Mouse (Mus musculus) liver, embryonic 16.5 days (tissue): ENCODE results near the gene Otud5. TPM values are rescaled to one million over a fixed set of nuclear protein-coding genes. Genes with fewer than 3 reads are reported as not detected.

Experiments used
- ATAC-seq: fragments of 200-750 bp; cut with Nextera tagmentation; 2 replicates; pipeline ENCODE4 v1.8.0; 2017; ENCODE audit warnings: low read depth, mild to moderate bottlenecking, moderate number of reproducible peaks, moderate library complexity
- H3K27ac ChIP-seq: fragments of 300-500 bp; sonication (generic); 2 replicates; pipeline ENCODE4 v1.5.1; 2014; ENCODE audit warnings: mild to moderate bottlenecking, low read length
- H3K27me3 ChIP-seq: fragments of 300-500 bp; sonication (generic); 2 replicates; pipeline ENCODE4 v1.6.1; 2014; ENCODE audit warnings: low read depth, low read length, mixed read lengths; ENCODE audit not compliant: control insufficient read depth, insufficient read depth
- H3K36me3 ChIP-seq: fragments of 300-500 bp; sonication (generic); 2 replicates; pipeline ENCODE4 v1.6.1; 2014; ENCODE audit warnings: mild to moderate bottlenecking; ENCODE audit not compliant: control insufficient read depth, insufficient read depth
- H3K4me1 ChIP-seq: fragments of 300-500 bp; sonication (generic); 2 replicates; pipeline ENCODE4 v1.6.1; 2014; ENCODE audit warnings: low read depth, low read length, mixed read lengths; ENCODE audit not compliant: control insufficient read depth
- H3K4me2 ChIP-seq: fragments of 300-500 bp; sonication (generic); 2 replicates; pipeline ENCODE4 v1.6.1; 2014; ENCODE audit warnings: low read depth, low read length, mixed read lengths
- H3K4me3 ChIP-seq: fragments of 300-500 bp; sonication (generic); 2 replicates; pipeline ENCODE4 v1.5.1; 2014; ENCODE audit warnings: low read depth, mild to moderate bottlenecking, low read length
- H3K9ac ChIP-seq: fragments of 300-500 bp; sonication (generic); 2 replicates; pipeline ENCODE4 v1.6.1; 2014; ENCODE audit warnings: low read depth, low read length
- H3K9me3 ChIP-seq: fragments of 300-500 bp; sonication (generic); replicated peaks from 2 replicates; pipeline ENCODE4 v1.6.1; 2016; ENCODE audit warnings: low read length; ENCODE audit not compliant: control insufficient read depth
- WGBS: fragments of 180-500 bp; shearing (Covaris S2); extraction: QIAGEN DNeasy Blood & Tissue Kit; methylation state at CpG from one replicate; pipeline ENCODE4 v1.1.7; 2014; ENCODE audit not compliant: insufficient replicate concordance; 5-methylcytosine and 5-hydroxymethylcytosine counted together
- polyA plus RNA-seq: library from polyadenylated mRNA; unstranded; fragments of >200 nt; fragmentation: Nextera tagmentation; extraction: Ambion mirVana; gene quantifications from 2 replicates; pipeline ENCODE4 v1.2.1, GENCODE M21; 2015

Gene Otud5
- polyA plus RNA-seq, 1 experiment from 2014 or later: 42.5 TPM

DNA sequence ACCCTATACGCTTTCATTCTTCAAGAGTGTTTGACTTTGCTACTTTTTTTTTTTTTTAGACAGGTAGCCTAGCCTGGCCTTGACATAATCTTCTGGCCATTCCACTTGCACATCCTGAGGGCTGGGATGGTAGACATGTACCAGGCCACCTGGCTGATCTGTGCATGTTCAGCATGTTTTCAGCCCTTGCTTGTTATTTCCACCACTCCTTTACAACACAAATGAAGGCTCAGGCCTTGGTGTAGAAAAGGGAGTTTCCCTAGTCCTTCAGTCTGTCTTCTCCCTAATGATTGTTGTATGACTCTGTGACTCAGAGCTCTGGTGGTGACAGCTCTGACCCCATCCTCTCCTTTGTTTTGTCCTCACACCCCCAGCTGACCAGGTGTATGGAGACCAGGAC, 26.0 kb downstream of the Otud5 start:
- Histone ChIP-seq H3K4me3 (no peak overlapping the region), H3K4me2 (no peak overlapping the region), H3K36me3 (peaks cover 13% of the 10 kb centered on the region), H3K27me3 (no peaks in the 10 kb centered on the region), H3K9ac (no peak overlapping the region), H3K9me3 (no peaks in the 10 kb centered on the region), H3K27ac (no peak overlapping the region), H3K4me1 (no peaks in the 10 kb centered on the region; the same call in 1 of the 2 replicates)
- no peak for ATAC-seq
- WGBS: 81% methylated on average over 1 of the region's 1 CpGs

DNA sequence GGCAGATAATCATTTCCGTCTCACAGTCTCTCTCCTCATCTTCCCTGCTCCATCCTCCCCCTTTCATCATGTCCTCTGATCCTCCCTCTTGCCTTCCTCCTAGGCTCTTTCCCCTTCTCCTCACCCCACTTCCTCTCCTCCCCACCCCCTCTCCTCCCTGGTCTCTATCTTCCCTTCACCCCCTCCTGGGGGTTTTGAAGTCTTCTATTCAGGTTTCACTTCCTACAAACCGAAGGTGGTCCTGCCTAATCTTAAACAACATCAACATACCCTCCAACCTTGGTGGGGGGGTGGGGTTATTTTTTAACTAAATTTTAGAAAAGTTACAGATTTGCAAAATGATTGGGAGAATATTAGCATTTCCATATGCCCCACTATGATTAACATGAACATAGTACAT, 27.3 kb downstream of the Otud5 start:
- no peaks in the 10 kb centered on the region for H3K9me3 ChIP-seq
- peaks cover 22% of the 10 kb centered on the region for H3K36me3 ChIP-seq
- no peak for ATAC-seq
- 44% methylated on average over 2 of the region's 2 CpGs for WGBS
- H3K27ac ChIP-seq: no peak overlapping the region
- H3K4me1 ChIP-seq: no peaks in the 10 kb centered on the region; the same call in 1 of the 2 replicates
- no peaks in the 10 kb centered on the region for H3K27me3 ChIP-seq
- no peak overlapping the region for H3K4me3 ChIP-seq
- no peak overlapping the region for H3K4me2 ChIP-seq
- H3K9ac ChIP-seq: no peak overlapping the region

DNA sequence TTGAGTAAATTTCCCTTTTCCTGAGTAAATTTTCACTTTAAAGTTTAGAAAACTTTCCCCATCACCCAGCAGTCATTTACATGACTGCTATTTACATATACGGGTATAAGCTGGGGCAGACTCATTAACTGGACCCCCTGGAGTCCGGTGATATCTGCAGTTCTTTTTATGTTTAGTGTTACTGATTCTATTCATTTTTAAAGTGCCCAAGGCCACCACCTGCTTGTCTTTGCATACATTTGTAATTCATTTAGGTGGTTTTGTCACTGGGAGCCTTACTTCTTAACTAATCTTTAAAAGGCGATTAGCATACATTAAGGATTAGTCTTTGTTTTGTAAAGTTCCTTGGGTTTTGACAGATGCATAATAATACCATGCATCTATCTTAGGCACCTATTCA, 28.7 kb downstream of the Otud5 start:
- Histone ChIP-seq H3K36me3 (peaks cover 34% of the 10 kb centered on the region), H3K27me3 (no peaks in the 10 kb centered on the region), H3K9me3 (no peaks in the 10 kb centered on the region), H3K4me3 (no peak overlapping the region), H3K4me2 (no peak overlapping the region), H3K9ac (no peak overlapping the region), H3K4me1 (no peaks in the 10 kb centered on the region; the same call in 1 of the 2 replicates), H3K27ac (no peak overlapping the region)
- no peak for ATAC-seq
- WGBS: 68% methylated on average over 3 of the region's 3 CpGs

DNA sequence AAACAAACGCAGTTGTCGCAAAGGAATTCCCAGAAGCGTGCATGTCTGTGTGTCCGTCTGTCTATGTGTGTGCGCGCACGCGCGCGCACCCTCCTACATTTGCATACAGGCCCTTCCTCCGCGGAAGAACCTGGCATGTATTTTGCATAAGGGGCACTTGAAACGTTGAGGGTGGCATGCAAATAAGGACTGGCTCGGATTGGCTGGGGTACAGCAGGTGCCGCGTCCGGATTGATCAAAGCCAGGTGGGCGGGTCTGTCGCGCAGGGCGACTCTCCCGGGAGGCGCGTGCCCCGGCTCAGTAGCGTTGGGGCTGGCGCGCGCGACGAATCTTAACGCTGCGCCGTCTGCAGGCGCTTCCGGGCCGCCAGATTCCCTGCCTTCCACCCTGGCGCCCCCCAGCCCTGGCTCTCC, 36.8 kb downstream of the Otud5 start, which contains the start of gene Pim2:
Gene Pim2 (plus strand): TSS at position 256 of the 413 bp plus-strand sequence.
- H3K36me3 ChIP-seq: peaks cover 24% of the 10 kb centered on the region
- peak within 1 kb of the TSS; percentile 46; the same call in 1 of the 2 replicates for H3K9ac ChIP-seq
- H3K27ac ChIP-seq: no peak within 1 kb of the TSS
- no peaks in the 10 kb centered on the region for H3K9me3 ChIP-seq
- H3K4me2 ChIP-seq: peak within 1 kb of the TSS; percentile 89
- H3K27me3 ChIP-seq: peaks cover 2% of the 10 kb centered on the region; the same call in 1 of the 2 replicates
- peaks cover 15% of the 10 kb centered on the region for H3K4me1 ChIP-seq
- peak within 1 kb of the TSS; percentile 57 for H3K4me3 ChIP-seq
- ATAC-seq: peak; percentile 97
- 9% methylated on average over 38 of the region's 38 CpGs for WGBS

DNA sequence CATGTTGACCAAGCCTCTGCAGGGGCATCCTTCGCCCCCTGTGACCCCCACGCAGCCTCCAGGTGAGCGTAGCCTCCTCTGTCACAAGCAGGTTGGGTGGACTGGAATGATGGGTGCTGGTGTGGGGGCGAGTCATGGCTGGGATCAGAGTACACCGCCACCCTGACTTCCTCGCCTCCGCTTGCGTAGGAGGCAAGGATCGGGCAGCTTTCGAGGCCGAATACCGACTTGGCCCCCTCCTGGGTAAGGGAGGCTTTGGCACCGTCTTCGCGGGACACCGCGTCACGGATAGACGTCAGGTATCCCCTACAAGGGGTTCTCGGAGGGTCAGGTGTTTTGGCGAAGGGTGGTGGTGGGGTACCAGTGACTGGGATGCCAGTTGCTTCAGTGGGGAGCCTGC, 37.3 kb downstream of the Otud5 start:
- no peaks in the 10 kb centered on the region for H3K9me3 ChIP-seq

DNA sequence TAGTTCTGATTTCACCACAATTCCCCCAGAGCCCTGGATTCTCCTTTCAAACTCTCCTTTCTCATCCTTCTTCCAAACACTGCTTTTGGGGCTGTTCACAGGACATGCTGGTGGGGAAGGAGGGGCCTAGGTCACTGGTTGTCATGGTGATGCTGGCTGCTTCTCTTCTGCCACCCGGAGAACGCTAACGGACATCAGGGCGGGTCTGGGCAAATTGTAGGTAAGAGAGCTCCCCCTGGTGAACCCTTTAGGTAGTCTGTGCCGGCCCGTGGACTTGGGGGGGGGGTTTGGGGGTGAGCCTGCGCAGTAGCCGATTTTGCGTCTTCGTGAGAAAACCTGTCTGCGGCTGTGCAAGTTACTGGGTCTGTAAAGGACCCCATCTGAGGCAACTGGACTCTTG, 38.7 kb downstream of the Otud5 start:
- Histone ChIP-seq H3K27ac (no peak overlapping the region), H3K9ac (no peak overlapping the region), H3K9me3 (no peaks in the 10 kb centered on the region), H3K36me3 (peaks cover 6% of the 10 kb centered on the region), H3K4me3 (no peak overlapping the region), H3K27me3 (peaks cover 2% of the 10 kb centered on the region; the same call in 1 of the 2 replicates), H3K4me2 (0 out of 2 replicates have a peak overlapping the region, but pooled peaks have one; percentile 24), H3K4me1 (peaks cover 15% of the 10 kb centered on the region)
- no peak for ATAC-seq
- 10% methylated on average over 11 of the region's 11 CpGs for WGBS

More for the DNA sequence above, 37.3 kb downstream of the Otud5 start:
- 18% methylated on average over 21 of the region's 21 CpGs for WGBS
- no peak for ATAC-seq
- Histone ChIP-seq H3K9ac (peak overlapping the region; percentile 46; the same call in 1 of the 2 replicates), H3K27me3 (peaks cover 2% of the 10 kb centered on the region; the same call in 1 of the 2 replicates), H3K4me2 (peak overlapping the region; percentile 89), H3K4me3 (peak overlapping the region; percentile 57), H3K4me1 (peaks cover 15% of the 10 kb centered on the region), H3K27ac (no peak overlapping the region), H3K36me3 (peaks cover 19% of the 10 kb centered on the region)

DNA sequence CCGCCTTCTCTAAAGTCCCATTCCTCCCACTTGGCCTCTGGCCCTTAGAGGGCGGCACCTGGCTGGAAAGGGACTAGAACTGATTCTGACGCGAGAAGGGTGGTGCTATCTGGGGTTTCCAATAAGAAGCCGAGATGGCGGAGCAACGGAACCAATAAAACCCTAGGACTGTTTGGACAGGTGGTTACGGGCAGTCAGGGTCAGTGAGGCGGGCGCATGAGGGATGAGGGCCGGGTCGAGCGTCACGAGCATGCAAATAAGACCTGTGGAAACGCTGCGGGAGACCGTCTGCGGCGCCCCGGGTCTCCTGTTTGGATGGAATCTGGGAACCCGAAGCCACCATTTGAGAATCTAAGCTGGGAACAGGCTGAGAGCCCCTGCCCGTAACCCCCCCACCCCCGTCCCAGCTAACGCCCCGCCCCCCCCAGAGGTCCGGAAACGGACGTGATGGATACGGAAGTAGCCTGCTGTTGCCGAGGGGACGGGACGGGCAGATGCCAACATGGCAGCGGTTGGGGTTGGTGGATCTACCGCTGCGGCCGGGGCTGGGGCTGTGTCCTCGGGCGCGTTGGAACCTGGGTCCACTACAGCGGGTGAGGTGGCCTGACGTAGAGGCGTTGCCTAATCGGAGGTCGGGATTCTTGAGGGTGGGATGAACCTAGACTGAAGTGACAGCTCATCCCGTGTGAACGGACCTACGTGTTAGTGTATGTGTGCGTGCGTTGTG, 42.8 kb downstream of the Otud5 start, which contains the start of gene Slc35a2:
Gene Slc35a2 (plus strand): TSS at position 188 of the 727 bp plus-strand sequence.
- Histone ChIP-seq H3K4me3 (peak within 1 kb of the TSS; percentile 75), H3K4me1 (peaks cover 6% of the 10 kb centered on the region), H3K27ac (peak within 1 kb of the TSS; percentile 71), H3K9ac (peak within 1 kb of the TSS; percentile 61), H3K36me3 (no peaks in the 10 kb centered on the region), H3K27me3 (no peaks in the 10 kb centered on the region), H3K9me3 (no peaks in the 10 kb centered on the region), H3K4me2 (peak within 1 kb of the TSS; percentile 52)
- ATAC-seq: peak; percentile 93
- WGBS: 12% methylated on average over 49 of the region's 49 CpGs

DNA sequence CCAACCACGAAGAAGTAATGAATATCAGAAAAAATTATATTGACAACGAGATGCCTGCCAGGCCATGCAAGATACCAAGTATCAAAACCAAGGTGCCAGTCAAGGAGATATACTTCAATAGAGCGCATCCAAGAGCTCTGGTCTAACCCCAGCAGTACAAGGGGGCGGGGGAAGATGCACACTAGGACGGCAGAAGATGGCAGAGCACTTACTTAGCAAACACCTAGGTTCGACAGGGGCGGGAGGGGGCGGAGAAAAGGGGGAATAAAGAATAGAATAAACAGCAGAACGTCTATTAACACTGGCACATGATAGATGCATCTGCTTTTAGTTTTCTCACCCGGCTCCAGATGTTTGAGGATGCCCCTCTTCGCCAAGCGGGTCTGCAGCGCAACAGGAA, 57.0 kb downstream of the Otud5 start:
- peak overlapping the region; percentile 58 for H3K9ac ChIP-seq
- H3K27ac ChIP-seq: peak overlapping the region; percentile 87; the same call in 1 of the 2 replicates
- H3K4me1 ChIP-seq: peaks cover 4% of the 10 kb centered on the region
- H3K4me3 ChIP-seq: peak overlapping the region; percentile 78
- peaks cover 3% of the 10 kb centered on the region for H3K36me3 ChIP-seq
- H3K4me2 ChIP-seq: peak overlapping the region; percentile 52
- H3K9me3 ChIP-seq: no peaks in the 10 kb centered on the region
- ATAC-seq: no peak
- WGBS: 28% methylated on average over 13 of the region's 13 CpGs
- no peaks in the 10 kb centered on the region for H3K27me3 ChIP-seq
